Mouse (Mus musculus) lung, adult 10 weeks (tissue): ENCODE data around the gene 1700080E11Rik. TPM values are rescaled to one million over a fixed set of nuclear protein-coding genes. Genes with fewer than 3 reads are reported as not detected.

Experiments
- polyA plus RNA-seq: library from polyadenylated mRNA; stranded (reverse); fragments of 350-450 nt; fragmentation: Illumina TruSeq; extraction: RNeasy Lipid Tissue Mini Kit (QIAGEN cat#74804); gene quantifications from one replicate; pipeline ENCODE4 v1.2.3, GENCODE M21; 2014; ENCODE audit warnings: low read depth, low replicate concordance; ENCODE audit not compliant: insufficient read depth

The 1700080E11Rik gene
- not detected for polyA plus RNA-seq

DNA sequence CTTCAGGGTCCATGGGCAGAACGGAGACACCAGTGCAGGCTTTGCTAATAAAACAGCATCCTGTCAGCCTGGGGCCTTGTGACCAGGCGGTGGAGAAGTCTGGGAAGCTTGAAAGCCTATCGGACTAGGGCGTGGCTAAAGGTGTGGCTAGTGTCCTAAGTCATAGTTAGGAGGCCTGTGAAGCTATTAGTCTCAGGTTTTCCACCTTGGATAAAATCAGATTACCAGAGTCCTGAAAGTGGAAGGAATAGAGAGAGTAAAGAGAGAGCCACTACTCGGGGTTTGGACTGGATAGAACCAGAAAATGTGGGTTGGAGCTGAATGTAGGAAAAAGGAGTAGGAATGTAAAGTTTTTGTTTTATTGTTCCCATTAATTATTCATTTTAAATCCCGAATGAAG lies at the start of gene 1700080E11Rik:
TSS of gene 1700080E11Rik (minus strand) at position 101 of the 400 bp plus-strand sequence.

GRCm38 (mm10) chr9:105131253-105132001 lies 13.5 kb downstream of the 1700080E11Rik start, which contains the start of gene Nudt16:
Nudt16 (minus strand) TSS chr9:105131824.

Other genes starting within 250 kb of the 1700080E11Rik start
- 38.5 TPM for gene Mrpl3, start 91.9 kb downstream of the 1700080E11Rik start, polyA plus RNA-seq
- 13.5 TPM for gene Nudt16, start 13.3 kb downstream of the 1700080E11Rik start, polyA plus RNA-seq